Mouse (Mus musculus) heart, postnatal 0 days (tissue): ENCODE measurements around the gene Ryr2.

Source experiments
- CTCF ChIP-seq: IDR thresholded peaks from 2 replicates; pipeline ENCODE4 v1.5.1; 2016; ENCODE audit warnings: antibody characterized with exemption, control low read depth, low read depth
- EP300 ChIP-seq: IDR thresholded peaks from 2 replicates; pipeline ENCODE4 v1.6.1; 2016; ENCODE audit warnings: antibody characterized with exemption, low read depth

- no peak for TF ChIP-seq CTCF
- TF ChIP-seq EP300 = no peak
These were observed 410.2 kb downstream of the Ryr2 start for GRCm38 (mm10) chr13:11696496-11696895.
